Comparison of ENCODE assay signal across 17 mouse cellular contexts in the genomic region with DNA sequence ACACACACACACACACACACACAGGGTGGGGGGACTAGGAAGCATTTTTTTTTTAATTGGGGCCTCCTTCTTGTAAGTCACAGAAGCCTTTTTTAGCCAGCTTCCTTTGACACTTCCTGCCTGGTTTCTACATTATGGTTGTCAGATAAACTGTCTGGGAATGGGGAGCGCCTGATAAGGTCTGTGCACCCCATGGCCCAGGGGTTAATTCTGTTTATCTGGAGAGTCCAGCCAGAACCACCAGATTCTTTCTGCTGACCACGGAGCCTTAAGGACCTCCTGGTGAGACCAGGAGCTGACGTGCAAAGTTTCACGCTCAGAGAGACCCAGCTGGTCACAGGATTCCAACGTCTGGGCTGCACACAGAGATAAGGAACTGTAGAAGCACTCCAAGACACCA.
DNase-seq lines count a peak whose midpoint lies in the region; ATAC-seq and TF ChIP-seq lines count a peak whose summit lies in the region.
"Had no signal": no experiment of that assay in that cellular context is flagged by ENCODE, and none has a peak within 500 bp of the region (broad histone marks: within the 10 kb centered on the region; RNA-seq: fewer than 3 reads in every experiment).

No protein-coding gene starts in this region.

- ATAC-seq in neural tube, embryonic 11.5 days (ENCODE audit: insufficient read depth, low FRiP score, low TSS enrichment), result no peak
- ATAC-seq in neural tube, embryonic 15.5 days (ENCODE audit: low FRiP score), result no peak
- ATAC-seq in liver, embryonic 12.5 days, result peak; percentile 87

- H3K4me1 ChIP-seq in heart, embryonic 10.5 days, result peaks cover 11% of the 10 kb centered on the region
- no peaks in the 10 kb centered on the region for H3K4me1 ChIP-seq in neural tube, embryonic 11.5 days (ENCODE audit: control insufficient read depth, insufficient read depth, low read length)
- no peaks in the 10 kb centered on the region for H3K4me1 ChIP-seq in neural tube, embryonic 15.5 days
- peaks cover 30% of the 10 kb centered on the region for H3K4me1 ChIP-seq in liver, embryonic 12.5 days
- no peaks in the 10 kb centered on the region for H3K4me1 ChIP-seq in cerebellum, adult 2 months (ENCODE audit: control insufficient read depth, insufficient read depth, low read length)
- H3K4me1 ChIP-seq: forebrain, embryonic 12.5 days; hindbrain, embryonic 10.5 days; limb, embryonic 10.5 days had no signal

- H3K9ac ChIP-seq in neural tube, embryonic 11.5 days (ENCODE audit: low read length), result no peak overlapping the region
- H3K9ac ChIP-seq in neural tube, embryonic 15.5 days (replicated peaks), result no peak overlapping the region
- 0 out of 2 replicates have a peak overlapping the region, but pooled peaks have one; percentile 0 for H3K9ac ChIP-seq in liver, embryonic 12.5 days
- H3K9ac ChIP-seq: forebrain, embryonic 12.5 days had no signal

- no peaks in the 10 kb centered on the region for H3K9me3 ChIP-seq in heart, embryonic 10.5 days
- no peaks in the 10 kb centered on the region for H3K9me3 ChIP-seq in neural tube, embryonic 11.5 days (ENCODE audit: control insufficient read depth, low read length)
- H3K9me3 ChIP-seq in neural tube, embryonic 15.5 days (replicated peaks), result no peaks in the 10 kb centered on the region
- no peaks in the 10 kb centered on the region for H3K9me3 ChIP-seq in liver, embryonic 12.5 days (replicated peaks)
- H3K9me3 ChIP-seq: forebrain, embryonic 12.5 days; hindbrain, embryonic 10.5 days; limb, embryonic 10.5 days had no signal

- H3K27ac ChIP-seq in heart, embryonic 10.5 days, result peak overlapping the region; percentile 62; the same call in 1 of the 2 replicates
- no peak overlapping the region for H3K27ac ChIP-seq in neural tube, embryonic 11.5 days (ENCODE audit: low read depth, low read length)
- no peak overlapping the region for H3K27ac ChIP-seq in neural tube, embryonic 15.5 days (replicated peaks)
- peak overlapping the region; percentile 76 for H3K27ac ChIP-seq in liver, embryonic 12.5 days
- H3K27ac ChIP-seq in cerebellum, adult 2 months (ENCODE audit: insufficient read depth, low read length), result no peak overlapping the region
- H3K27ac ChIP-seq: forebrain, embryonic 12.5 days; hindbrain, embryonic 10.5 days; limb, embryonic 10.5 days had no signal

- no peak overlapping the region for H3K4me3 ChIP-seq in heart, embryonic 10.5 days
- H3K4me3 ChIP-seq in neural tube, embryonic 11.5 days (ENCODE audit: low read depth, low read length), result no peak overlapping the region
- no peak overlapping the region for H3K4me3 ChIP-seq in neural tube, embryonic 15.5 days (replicated peaks)
- no peak overlapping the region for H3K4me3 ChIP-seq in liver, embryonic 12.5 days
- H3K4me3 ChIP-seq in cerebellum, adult 2 months (replicated peaks; ENCODE audit: insufficient read depth, low read depth, low read length), result no peak overlapping the region
- H3K4me3 ChIP-seq: forebrain, embryonic 12.5 days; hindbrain, embryonic 10.5 days; limb, embryonic 10.5 days had no signal

- intact Hi-C loops in left cerebral cortex, postnatal 36 days (cut with DNase I), result no loop called here

- no peaks in the 10 kb centered on the region for H3K36me3 ChIP-seq in heart, embryonic 10.5 days
- no peaks in the 10 kb centered on the region for H3K36me3 ChIP-seq in neural tube, embryonic 11.5 days (ENCODE audit: control insufficient read depth, insufficient read depth, low read length)
- no peaks in the 10 kb centered on the region for H3K36me3 ChIP-seq in neural tube, embryonic 15.5 days
- no peaks in the 10 kb centered on the region for H3K36me3 ChIP-seq in liver, embryonic 12.5 days
- H3K36me3 ChIP-seq: forebrain, embryonic 12.5 days; hindbrain, embryonic 10.5 days; limb, embryonic 10.5 days had no signal

- H3K4me2 ChIP-seq in neural tube, embryonic 11.5 days (ENCODE audit: low read depth), result no peak overlapping the region
- no peak overlapping the region for H3K4me2 ChIP-seq in neural tube, embryonic 15.5 days
- H3K4me2 ChIP-seq in liver, embryonic 12.5 days, result peak overlapping the region; percentile 32
- H3K4me2 ChIP-seq: forebrain, embryonic 12.5 days had no signal

- no peak for TF ChIP-seq CTCF in cerebellum, adult 2 months (IDR thresholded peaks at IDR 0.05; ENCODE audit: borderline replicate concordance, insufficient read depth, low read depth, low read length)

- no peak for TF ChIP-seq POLR2A in cerebellum, adult 2 months (IDR thresholded peaks at IDR 0.05; ENCODE audit: borderline replicate concordance, insufficient read depth, low read length)

- DNase-seq in heart, embryonic 10.5 days (ENCODE audit: low spot score), result peak; percentile 89
- DNase-seq in heart, postnatal 4 days, result no peak
- peak; percentile 4 for DNase-seq in neural tube, embryonic 11.5 days (ENCODE audit: low spot score)
- DNase-seq in yolk sac, embryonic 10.5 days (ENCODE audit: low spot score), result peak; percentile 71
- no peak for DNase-seq in cerebellum, adult 2 months
- no peak for DNase-seq in left cerebral cortex, postnatal 36 days (ENCODE audit: low spot score in 2 of 2)
- DNase-seq: B cell, adult 2 months; cerebellum, postnatal 14 days; kidney, adult 9 months; lung, adult 2 months; lung, postnatal 4 days; right cerebral cortex, postnatal 14 days had no signal

- H3K27me3 ChIP-seq in heart, embryonic 10.5 days (ENCODE audit: insufficient read depth, poor library complexity, severe bottlenecking), result no peaks in the 10 kb centered on the region
- no peaks in the 10 kb centered on the region for H3K27me3 ChIP-seq in neural tube, embryonic 11.5 days (ENCODE audit: control insufficient read depth, insufficient read depth, low read length)
- no peaks in the 10 kb centered on the region for H3K27me3 ChIP-seq in neural tube, embryonic 15.5 days (replicated peaks)
- no peaks in the 10 kb centered on the region for H3K27me3 ChIP-seq in liver, embryonic 12.5 days (replicated peaks)
- H3K27me3 ChIP-seq in cerebellum, adult 2 months (ENCODE audit: control insufficient read depth, insufficient read depth, low read length), result no peaks in the 10 kb centered on the region; the same call in 1 of the 2 replicates
- H3K27me3 ChIP-seq: forebrain, embryonic 12.5 days had no signal

- WGBS in heart, embryonic 10.5 days, result 12% methylated on average over 5 of the region's 5 CpGs
- 52% methylated on average over 5 of the region's 5 CpGs for WGBS in neural tube, embryonic 11.5 days
- 71% methylated on average over 5 of the region's 5 CpGs for WGBS in neural tube, embryonic 15.5 days
- 16% methylated on average over 5 of the region's 5 CpGs for WGBS in liver, embryonic 12.5 days (ENCODE audit: insufficient replicate concordance)
- WGBS in cerebellum, adult 2 months, result 45% methylated on average over 5 of the region's 5 CpGs

Comparison
In these comparisons a context has a peak if more than half of its experiments do, and no peak if none do; other contexts are left out.
1. DNase-seq: peak in heart, embryonic 10.5 days (single experiment), neural tube, embryonic 11.5 days (single experiment) and yolk sac, embryonic 10.5 days (single experiment); none in heart, postnatal 4 days (single experiment), cerebellum, adult 2 months (0 of 2) and left cerebral cortex, postnatal 36 days (0 of 2).
2. H3K27ac ChIP-seq: peak in heart, embryonic 10.5 days (single experiment) and liver, embryonic 12.5 days (single experiment); none in neural tube, embryonic 11.5 days (single experiment), neural tube, embryonic 15.5 days (single experiment) and cerebellum, adult 2 months (single experiment).